Mouse (Mus musculus) C2C12 (cell line): ENCODE measurements around the gene Plekha4.

Experiments used
- CEBPB ChIP-seq: IDR thresholded peaks from one replicate; pipeline ENCODE4 v1.6.1; 2011; ENCODE audit warnings: low read depth, mild to moderate bottlenecking, control low read depth, moderate library complexity
- CTCF ChIP-seq: IDR thresholded peaks from one replicate; pipeline ENCODE4 v1.5.1; 2011; ENCODE audit not compliant: control insufficient read depth, insufficient read depth, insufficient read length
- MAX ChIP-seq: IDR thresholded peaks from one replicate; pipeline ENCODE4 v1.6.1; 2011; ENCODE audit warnings: mild to moderate bottlenecking, control low read depth
- MYOG ChIP-seq: IDR thresholded peaks from one replicate; pipeline ENCODE4 v1.6.1; 2011; ENCODE audit not compliant: control insufficient read depth, insufficient read length; ENCODE audit errors: extremely low read depth
- USF1 ChIP-seq: IDR thresholded peaks from one replicate; pipeline ENCODE4 v1.6.1; 2011; ENCODE audit warnings: low read depth, mild to moderate bottlenecking, control low read depth, moderate library complexity

- TF ChIP-seq CTCF (no peak), MAX (no peak), USF1 (no peak), MYOG (no peak), CEBPB (no peak)
Measured at GRCm38 (mm10) chr7:45526474-45527120, 467 bp downstream of the Plekha4 start.
